Mouse (Mus musculus) hindbrain, embryonic 14.5 days (tissue): ENCODE measurements around the gene Nprl2. TPM values are rescaled to one million over a fixed set of nuclear protein-coding genes. Genes with fewer than 3 reads are reported as not detected.

ENCODE experiments used
- ATAC-seq: fragments of 200-750 bp; cut with Nextera tagmentation; 2 replicates; pipeline ENCODE4 v1.8.0; 2017; ENCODE audit warnings: moderate number of reproducible peaks, mild to moderate bottlenecking, moderate TSS enrichment, moderate library complexity; ENCODE audit not compliant: low FRiP score
- DNase-seq: peaks from one replicate; pipeline ENCODE4 v3.0.0-alpha.2; 2015; ENCODE audit warnings: low spot score
- H3K27ac ChIP-seq: fragments of 300-500 bp; sonication (generic); 2 replicates; pipeline ENCODE4 v1.5.1; 2014; ENCODE audit warnings: mild to moderate bottlenecking, moderate library complexity
- H3K27me3 ChIP-seq: fragments of 300-500 bp; sonication (generic); 2 replicates; pipeline ENCODE4 v1.6.1; 2014; ENCODE audit warnings: mild to moderate bottlenecking, low read length, mixed read lengths; ENCODE audit not compliant: control insufficient read depth, insufficient read depth
- H3K36me3 ChIP-seq: fragments of 300-500 bp; sonication (generic); replicated peaks from 2 replicates; pipeline ENCODE4 v1.6.1; 2014; ENCODE audit not compliant: control insufficient read depth, insufficient read depth
- H3K4me1 ChIP-seq: fragments of 300-500 bp; sonication (generic); replicated peaks from 2 replicates; pipeline ENCODE4 v1.6.1; 2014; ENCODE audit warnings: antibody characterized with exemption, low read length, mixed read lengths; ENCODE audit not compliant: control insufficient read depth, insufficient read depth
- H3K4me2 ChIP-seq: fragments of 300-500 bp; sonication (generic); replicated peaks from 2 replicates; pipeline ENCODE4 v1.6.1; 2014; ENCODE audit warnings: mild to moderate bottlenecking, moderate library complexity
- H3K4me3 ChIP-seq: fragments of 300-500 bp; sonication (generic); replicated peaks from 2 replicates; pipeline ENCODE4 v1.5.1; 2014; ENCODE audit warnings: mild to moderate bottlenecking, low read length
- H3K9ac ChIP-seq: fragments of 300-500 bp; sonication (generic); 2 replicates; pipeline ENCODE4 v1.6.1; 2014
- H3K9me3 ChIP-seq: fragments of 300-500 bp; sonication (generic); 2 replicates; pipeline ENCODE4 v1.6.1; 2016; ENCODE audit warnings: low read length; ENCODE audit not compliant: control insufficient read depth
- WGBS: fragments of 180-500 bp; shearing (Covaris S2); extraction: QIAGEN DNeasy Blood & Tissue Kit; methylation state at CpG from one replicate; pipeline ENCODE4 v1.1.7; 2014; 5-methylcytosine and 5-hydroxymethylcytosine counted together
- polyA plus RNA-seq: library from polyadenylated mRNA; unstranded; fragments of >200 nt; fragmentation: Nextera tagmentation; extraction: Ambion mirVana; gene quantifications from 2 replicates; pipeline ENCODE4 v1.2.1, GENCODE M21; 2014

Gene Nprl2
- polyA plus RNA-seq, 1 experiment from 2014 or later, result 65.8 TPM

DNA sequence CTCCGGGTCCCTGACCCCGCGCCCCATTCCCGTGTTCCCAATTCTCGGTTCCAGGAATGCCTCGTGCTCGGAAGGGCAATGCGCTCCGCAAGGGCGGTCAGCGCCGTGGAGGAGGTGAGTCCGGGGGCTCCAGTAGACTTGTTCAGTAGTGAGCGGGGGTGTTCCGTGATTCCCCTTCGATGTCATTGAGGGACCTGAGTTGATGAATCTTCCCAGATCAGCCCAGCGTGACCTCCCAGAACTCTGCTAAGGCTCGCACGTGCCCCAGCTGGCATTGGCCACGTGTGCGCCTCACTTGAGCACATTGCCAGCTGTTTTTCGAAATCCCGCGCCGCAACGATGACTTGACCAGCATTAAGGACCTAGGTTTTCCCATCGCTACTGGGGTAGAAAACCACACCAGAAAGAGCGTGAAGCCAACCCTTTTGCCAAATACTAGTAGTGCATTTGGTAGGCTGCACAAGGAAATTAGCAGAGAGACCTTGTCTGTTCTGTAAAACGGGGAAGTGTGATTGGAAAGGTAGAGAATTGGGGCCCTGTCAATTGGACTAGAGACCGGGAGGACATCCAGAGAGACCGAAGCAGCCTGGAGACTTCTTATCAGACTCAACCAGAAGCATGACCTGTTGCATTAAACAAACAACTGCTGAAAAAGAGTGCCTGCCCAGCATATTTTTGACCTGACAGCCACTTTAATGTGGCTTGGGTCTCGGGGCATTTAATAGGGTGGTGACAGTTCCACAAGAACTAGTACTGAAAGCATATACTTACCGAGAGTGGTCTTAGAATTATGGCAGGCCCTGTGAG, 46.0 kb downstream of the Nprl2 start:
- Histone ChIP-seq H3K27me3 (no peaks in the 10 kb centered on the region), H3K27ac (no peak overlapping the region), H3K4me1 (peaks cover 9% of the 10 kb centered on the region), H3K9me3 (no peaks in the 10 kb centered on the region), H3K9ac (peak overlapping the region; percentile 51), H3K36me3 (peaks cover 28% of the 10 kb centered on the region), H3K4me2 (peak overlapping the region; percentile 90), H3K4me3 (peak overlapping the region; percentile 59)
- peak; percentile 42 for ATAC-seq
- WGBS, result 5% methylated on average over 33 of the region's 33 CpGs
- DNase-seq, result peak; percentile 41

DNA sequence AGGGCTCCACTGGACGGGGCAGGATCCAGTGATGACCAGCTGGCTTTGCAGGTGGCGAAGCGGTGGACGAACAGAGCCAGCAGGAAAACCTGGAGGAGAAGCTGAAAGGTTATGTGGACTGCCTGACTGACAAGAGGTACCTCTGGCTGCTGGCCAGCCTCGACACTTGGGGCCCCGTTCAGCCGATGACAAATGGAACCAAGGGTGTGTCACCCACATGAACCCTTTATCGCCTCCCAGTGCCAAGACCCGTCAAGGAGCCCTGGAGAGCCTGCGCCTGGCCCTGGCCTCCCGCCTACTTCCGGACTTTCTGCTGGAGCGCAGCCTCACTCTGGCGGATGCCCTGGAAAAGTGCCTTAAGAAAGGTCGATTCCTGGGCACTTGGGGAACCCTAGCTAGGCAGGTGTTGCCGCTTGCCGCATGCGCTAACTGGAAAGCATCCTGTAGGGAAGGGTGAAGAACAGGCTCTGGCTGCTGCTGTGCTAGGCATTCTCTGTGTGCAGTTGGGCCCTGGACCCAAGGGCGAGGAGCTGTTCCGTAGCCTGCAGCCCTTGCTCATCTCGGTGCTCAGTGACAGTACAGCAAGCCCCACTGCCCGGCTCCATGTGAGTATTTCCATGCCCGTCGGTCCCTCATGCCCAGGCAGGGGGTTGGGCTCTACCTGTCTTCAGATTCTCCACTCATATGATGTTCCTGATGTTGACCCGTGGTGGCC, 48.2 kb downstream of the Nprl2 start:
- ATAC-seq (no peak), DNase-seq (no peak)
- Histone ChIP-seq H3K4me1 (peaks cover 9% of the 10 kb centered on the region), H3K27me3 (no peaks in the 10 kb centered on the region), H3K36me3 (peaks cover 36% of the 10 kb centered on the region), H3K27ac (no peak overlapping the region), H3K4me2 (no peak overlapping the region), H3K9me3 (no peaks in the 10 kb centered on the region), H3K4me3 (no peak overlapping the region), H3K9ac (no peak overlapping the region)
- WGBS, result 94% methylated on average over 25 of the region's 25 CpGs

DNA sequence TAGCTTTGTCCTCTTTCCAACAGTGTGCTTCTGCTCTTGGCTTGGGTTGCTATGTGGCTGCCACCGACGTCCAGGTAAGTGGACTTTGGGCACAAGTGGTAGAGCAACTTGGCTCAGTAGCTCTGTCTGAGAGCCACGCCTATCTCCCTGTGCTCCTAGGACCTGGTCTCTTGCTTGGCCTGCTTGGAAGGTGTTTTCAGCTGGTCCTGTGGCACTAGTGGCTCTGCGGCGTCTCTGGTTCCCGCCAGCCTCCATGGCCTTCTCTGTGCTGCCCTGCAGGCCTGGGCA, 48.7 kb downstream of the Nprl2 start:
- 92% methylated on average over 6 of the region's 6 CpGs for WGBS
- H3K4me1 ChIP-seq, result peaks cover 9% of the 10 kb centered on the region
- no peak overlapping the region for H3K4me3 ChIP-seq
- H3K9me3 ChIP-seq, result no peaks in the 10 kb centered on the region
- no peak for DNase-seq
- no peak overlapping the region for H3K27ac ChIP-seq
- peaks cover 36% of the 10 kb centered on the region for H3K36me3 ChIP-seq
- no peak overlapping the region for H3K9ac ChIP-seq
- ATAC-seq, result no peak
- H3K27me3 ChIP-seq, result no peaks in the 10 kb centered on the region
- H3K4me2 ChIP-seq, result no peak overlapping the region

DNA sequence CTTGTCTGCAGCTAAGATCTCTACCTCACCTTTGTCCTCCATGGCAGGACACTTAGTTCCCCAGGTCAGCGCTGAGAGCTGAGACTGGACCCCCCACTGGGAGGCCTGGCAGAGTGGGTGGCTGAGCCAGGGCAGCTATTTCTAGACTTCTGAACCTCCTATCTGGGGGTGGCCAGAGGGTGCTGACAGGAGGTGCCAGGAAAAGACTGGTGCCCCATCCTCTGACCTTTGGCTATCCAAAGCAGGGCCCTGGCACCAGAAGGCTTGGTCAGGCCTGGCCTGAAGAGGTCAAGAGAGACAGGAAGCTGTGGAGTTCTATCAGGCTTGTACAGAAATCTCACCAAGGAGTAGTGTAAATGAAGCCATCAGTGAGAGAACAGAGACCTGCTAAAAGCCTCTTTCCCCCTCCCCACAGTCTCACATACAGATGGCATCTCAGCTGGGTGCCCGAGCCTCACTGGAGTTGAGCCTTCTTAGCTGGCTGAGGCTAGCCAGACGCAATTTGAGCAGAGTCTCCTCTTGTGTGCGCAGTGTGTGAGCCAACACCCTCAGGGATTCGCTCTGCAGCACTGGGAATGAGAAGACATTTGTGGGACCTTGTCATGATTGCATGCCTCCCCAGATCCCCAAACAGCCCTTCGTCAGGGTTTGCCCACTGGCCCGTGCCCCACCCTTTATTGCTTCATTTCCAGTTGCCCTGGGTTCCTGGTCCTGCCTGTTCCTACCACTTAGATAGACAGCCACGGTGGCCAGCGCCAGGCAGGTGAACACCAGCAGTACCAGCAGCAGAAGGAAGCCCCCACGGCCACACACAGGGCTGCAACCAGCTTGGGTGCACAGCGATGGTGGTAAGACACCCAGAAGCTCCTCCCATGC, 51.3 kb downstream of the Nprl2 start:
- 75% methylated on average over 11 of the region's 11 CpGs for WGBS
- Histone ChIP-seq H3K9ac (no peak overlapping the region), H3K9me3 (no peaks in the 10 kb centered on the region), H3K4me3 (no peak overlapping the region), H3K36me3 (peaks cover 36% of the 10 kb centered on the region), H3K27ac (0 out of 2 replicates have a peak overlapping the region, but pooled peaks have one; percentile 38), H3K4me1 (peaks cover 4% of the 10 kb centered on the region), H3K27me3 (no peaks in the 10 kb centered on the region), H3K4me2 (no peak overlapping the region)
- DNase-seq (no peak), ATAC-seq (no peak)

DNA sequence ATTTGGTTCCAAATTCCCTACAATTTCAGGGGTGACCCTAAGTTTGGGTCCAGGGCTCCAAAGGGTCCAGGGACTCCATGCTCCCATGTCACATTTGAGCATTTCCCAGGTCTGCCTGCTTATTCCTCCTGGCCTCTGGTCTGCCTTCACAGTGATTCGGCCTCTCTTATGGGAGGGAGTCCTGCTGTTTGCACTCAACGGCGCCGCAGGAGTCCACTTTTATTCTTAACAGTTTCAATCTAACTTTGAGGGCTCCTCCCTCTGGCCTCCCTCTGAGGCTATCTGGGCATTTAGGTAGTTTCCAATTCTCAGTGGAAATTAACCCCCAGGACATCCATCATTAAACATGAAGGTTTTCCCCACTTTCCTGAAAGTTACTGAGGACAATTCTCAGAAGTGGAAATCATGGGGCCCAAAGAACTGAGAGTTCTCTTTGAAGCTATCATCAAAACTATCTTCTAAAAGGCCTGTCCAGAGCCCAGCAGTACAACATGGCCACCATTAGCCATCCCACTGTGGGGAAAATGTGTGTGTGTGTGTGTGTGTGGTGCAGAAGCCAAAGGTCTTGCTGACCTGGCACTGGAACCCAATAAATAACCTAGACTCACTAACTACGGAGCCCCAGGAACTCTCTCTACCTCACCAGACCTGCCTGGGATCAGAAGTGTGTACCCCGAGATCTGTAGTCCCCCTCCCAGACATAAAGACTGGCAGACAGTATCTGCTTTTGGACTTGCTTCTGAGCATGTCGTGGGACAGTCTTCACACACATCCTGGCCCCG, 52.4 kb downstream of the Nprl2 start:
- DNase-seq (no peak), ATAC-seq (no peak)
- 77% methylated on average over 8 of the region's 8 CpGs for WGBS
- H3K27me3 ChIP-seq, result no peaks in the 10 kb centered on the region
- no peak overlapping the region for H3K9ac ChIP-seq
- H3K27ac ChIP-seq, result no peak overlapping the region
- H3K4me2 ChIP-seq, result no peak overlapping the region
- peaks cover 36% of the 10 kb centered on the region for H3K36me3 ChIP-seq
- no peak overlapping the region for H3K4me3 ChIP-seq
- no peaks in the 10 kb centered on the region for H3K9me3 ChIP-seq
- H3K4me1 ChIP-seq, result no peaks in the 10 kb centered on the region

Other genes starting within 250 kb of the Nprl2 start
- 6.0 and 6.7 TPM in 2 replicates for gene Cish, start 246.2 kb upstream of the Nprl2 start, polyA plus RNA-seq
- gene Hemk1, start 203.9 kb upstream of the Nprl2 start, polyA plus RNA-seq, result 16.7 and 19.1 TPM in 2 replicates
- 5.4 and 5.6 TPM in 2 replicates for gene 6430571L13Rik, start 201.6 kb upstream of the Nprl2 start, polyA plus RNA-seq
- 6.8 and 7.7 TPM in 2 replicates for gene Cacna2d2, start 142.6 kb upstream of the Nprl2 start, polyA plus RNA-seq
- gene Tmem115, start 8.3 kb upstream of the Nprl2 start, polyA plus RNA-seq, result 47.1 and 51.7 TPM in 2 replicates
- gene Cyb561d2, start within 50 bp of the Nprl2 start, polyA plus RNA-seq, result 44.9 and 49.3 TPM in 2 replicates
- 3.3 TPM in 2 replicates for gene Zmynd10, start 5.1 kb downstream of the Nprl2 start, polyA plus RNA-seq
- gene Rassf1, start 9.3 kb downstream of the Nprl2 start, polyA plus RNA-seq, result 32.6 and 33.5 TPM in 2 replicates
- 115 and 130 TPM in 2 replicates for gene Tusc2, start 21.0 kb downstream of the Nprl2 start, polyA plus RNA-seq
- gene Hyal2, start 25.7 kb downstream of the Nprl2 start, polyA plus RNA-seq, result 71.7 and 76.6 TPM in 2 replicates
- gene Hyal1, start 34.7 kb downstream of the Nprl2 start, polyA plus RNA-seq, result 3.1 and 4.9 TPM in 2 replicates
- 14.4 and 16.4 TPM in 2 replicates for gene Naa80, start 36.7 kb downstream of the Nprl2 start, polyA plus RNA-seq
- gene Hyal3, start 38.6 kb downstream of the Nprl2 start, polyA plus RNA-seq, result 0.96 and 1.2 TPM in 2 replicates
- gene Ifrd2, start 45.4 kb downstream of the Nprl2 start, polyA plus RNA-seq, result 11.2 and 16.5 TPM in 2 replicates
- 4.2 and 4.5 TPM in 2 replicates for gene Sema3b, start 67.0 kb downstream of the Nprl2 start, polyA plus RNA-seq
- gene Gnai2, start 93.1 kb downstream of the Nprl2 start, polyA plus RNA-seq, result 282 and 291 TPM in 2 replicates
- gene Slc38a3, start 127.3 kb downstream of the Nprl2 start, polyA plus RNA-seq, result 48.3 and 48.5 TPM in 2 replicates
- 1.3 TPM in 2 replicates for gene Gnat1, start 137.5 kb downstream of the Nprl2 start, polyA plus RNA-seq
- gene Sema3f, start 168.2 kb downstream of the Nprl2 start, polyA plus RNA-seq, result 17.5 and 17.7 TPM in 2 replicates
- 199 and 205 TPM in 2 replicates for gene Rbm5, start 228.8 kb downstream of the Nprl2 start, polyA plus RNA-seq